In the genomic region with DNA sequence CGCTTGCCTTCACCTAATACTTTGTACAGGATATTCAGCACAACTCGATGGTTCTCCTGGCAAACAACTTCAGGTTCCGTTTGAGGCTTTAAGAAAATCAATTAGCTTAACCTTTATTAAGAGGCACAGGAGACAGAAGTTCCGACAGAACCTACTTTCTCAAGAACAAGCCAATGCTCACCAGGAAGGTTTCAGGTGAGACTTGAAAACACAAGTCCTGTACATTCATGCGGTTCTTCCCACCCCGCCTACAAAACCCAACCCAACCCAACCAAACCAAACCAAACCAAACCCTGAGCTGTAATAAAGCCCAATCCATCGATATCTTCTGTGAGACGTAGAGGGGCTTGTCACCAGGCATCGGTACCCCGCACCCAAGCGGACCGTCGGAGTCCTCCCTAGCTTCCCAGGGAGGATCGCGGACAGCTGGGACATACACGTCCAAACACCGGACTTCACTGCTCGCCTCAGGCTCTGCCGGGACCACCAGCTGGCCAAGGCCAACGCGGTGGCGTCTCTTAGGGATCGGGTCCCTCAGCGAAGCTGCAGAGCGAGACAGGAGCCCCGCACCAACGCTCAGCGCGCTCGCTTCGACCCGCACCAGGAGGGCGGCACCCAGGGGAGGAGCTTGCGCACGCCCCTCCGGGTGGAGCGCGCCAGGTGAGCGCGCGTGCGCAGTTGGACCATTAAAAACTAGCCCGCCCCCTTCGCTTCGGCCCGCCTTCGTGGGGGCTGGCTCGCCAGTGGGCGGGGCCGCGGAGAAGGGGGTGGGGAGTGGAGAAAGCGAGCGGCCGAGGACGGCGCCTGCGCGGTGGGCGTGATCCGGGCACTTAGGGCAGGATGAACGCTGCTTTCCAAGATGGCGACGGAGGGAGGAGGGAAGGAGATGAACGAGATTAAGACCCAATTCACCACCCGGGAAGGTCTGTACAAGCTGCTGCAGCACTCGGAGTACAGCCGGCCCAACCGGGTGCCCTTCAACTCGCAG, we compare ENCODE assay signal across 1 mouse cellular context.
TF ChIP-seq lines count a peak whose summit lies in the region.

A gene (plus strand): TSS at position 775 of the 988 bp plus-strand sequence.

TF ChIP-seq in CH12.LX, 34 proteins besides CTCF, POLR2A, EP300 and RAD21 (continued from another document):
- TF ChIP-seq MYC (IDR thresholded peaks at IDR 0.05; ENCODE audit: low read depth, low read length): no peak
- TF ChIP-seq RCOR1 (conservative IDR thresholded peaks at IDR 0.05; ENCODE audit: low read depth, low read length): no peak
- TF ChIP-seq TBP (conservative IDR thresholded peaks at IDR 0.05; ENCODE audit: low read depth, low read length): peak; percentile 83; the same call in 1 of the 2 replicates
- peak; percentile 26; the same call in 1 of the 2 replicates for TF ChIP-seq ELF1 (IDR thresholded peaks at IDR 0.05; ENCODE audit: low read depth, low read length)
- no peak for TF ChIP-seq ZNF384 (IDR thresholded peaks at IDR 0.05; ENCODE audit: low read depth, low read length)
- TF ChIP-seq E2F4 (IDR thresholded peaks at IDR 0.05; ENCODE audit: insufficient replicate concordance, low read depth, low read length): no peak
- no peak for TF ChIP-seq PAX5 (IDR thresholded peaks at IDR 0.05; ENCODE audit: low read length)
- TF ChIP-seq MAX (IDR thresholded peaks at IDR 0.05; ENCODE audit: low read length): peak; percentile 35; the same call in 1 of the 2 replicates
- peak; percentile 55 for TF ChIP-seq SIN3A (IDR thresholded peaks at IDR 0.05; ENCODE audit: low read length)
- peak; percentile 79 for TF ChIP-seq MAZ (IDR thresholded peaks at IDR 0.05; ENCODE audit: low read depth, low read length)
- TF ChIP-seq KAT2A (IDR thresholded peaks at IDR 0.05; ENCODE audit: insufficient replicate concordance, low read length): 0 out of 2 replicates have a peak, but pooled peaks have one; percentile 37
- TF ChIP-seq TCF12 (IDR thresholded peaks at IDR 0.05; ENCODE audit: low read depth, low read length): peak; percentile 93
- no peak for TF ChIP-seq MAFK (IDR thresholded peaks at IDR 0.05; ENCODE audit: insufficient replicate concordance, low read length)
- peak; percentile 87 for TF ChIP-seq ZMIZ1 (IDR thresholded peaks at IDR 0.05; ENCODE audit: low read depth, low read length)
- peak; percentile 39; the same call in 1 of the 2 replicates for TF ChIP-seq IRF4 (IDR thresholded peaks at IDR 0.05; ENCODE audit: low read depth, low read length)
- no peak for TF ChIP-seq SMC3 (IDR thresholded peaks at IDR 0.05; ENCODE audit: low read depth, low read length)
- TF ChIP-seq CHD2 (IDR thresholded peaks at IDR 0.05; ENCODE audit: low read length): peak; percentile 63
- TF ChIP-seq NRF1 (IDR thresholded peaks at IDR 0.05; ENCODE audit: low read depth, low read length): peak; percentile 90
- TF ChIP-seq HCFC1 (IDR thresholded peaks at IDR 0.05; ENCODE audit: low read depth, low read length): peak; percentile 62
- TF ChIP-seq ETS1 (conservative IDR thresholded peaks at IDR 0.05; ENCODE audit: low read depth, low read length): no peak
- TF ChIP-seq JUND (conservative IDR thresholded peaks at IDR 0.05; ENCODE audit: low read depth, low read length): no peak; the same call in 1 of the 2 replicates
- no peak for TF ChIP-seq ZC3H11A (IDR thresholded peaks at IDR 0.05; ENCODE audit: low read depth, low read length)
